Mouse (Mus musculus): ENCODE data around the gene Gm13199. TPM values are rescaled to one million over a fixed set of nuclear protein-coding genes. Genes with fewer than 3 reads are reported as not detected.

The Gm13199 gene
- polyA plus RNA-seq, 1 experiment from 2014 or later = 2.2 TPM

Other genes with a start within 250 kb of the Gm13199 start
- 0.94 and 1.0 TPM in 2 replicates for gene Camk1d, start 148.4 kb downstream of the Gm13199 start, polyA plus RNA-seq (2014; fragmentation: Nextera tagmentation; extraction: Ambion mirVana)
- gene Nudt5, start 17.9 kb downstream of the Gm13199 start, polyA plus RNA-seq (2014; fragmentation: Nextera tagmentation; extraction: Ambion mirVana) = 93.9 and 99.8 TPM in 2 replicates
- 309 and 334 TPM in 2 replicates for gene Cdc123, start 17.8 kb downstream of the Gm13199 start, polyA plus RNA-seq (2014; fragmentation: Nextera tagmentation; extraction: Ambion mirVana)
- 81.0 and 82.7 TPM in 2 replicates for gene Sec61a2, start 32.5 kb upstream of the Gm13199 start, polyA plus RNA-seq (2014; fragmentation: Nextera tagmentation; extraction: Ambion mirVana)
- 2.8 and 3.4 TPM in 2 replicates for gene Dhtkd1, start 79.9 kb upstream of the Gm13199 start, polyA plus RNA-seq (2014; fragmentation: Nextera tagmentation; extraction: Ambion mirVana)
- gene Upf2, start 88.5 kb upstream of the Gm13199 start, polyA plus RNA-seq (2014; fragmentation: Nextera tagmentation; extraction: Ambion mirVana) = 13.3 and 15.7 TPM in 2 replicates

Data from embryonic facial prominence, embryonic 11.5 days (tissue).